Mouse (Mus musculus) adipocyte (in vitro differentiated cells): ENCODE results near the gene Mepe.
A peak's percentile ranks its signal among the peaks of the same experiment; 100 is the strongest.

Experiments used
- DNase-seq: peaks from one replicate; pipeline ENCODE4 v3.0.0-alpha.2; 2016; ENCODE audit warnings: low spot score

Gene Mepe

DNA sequence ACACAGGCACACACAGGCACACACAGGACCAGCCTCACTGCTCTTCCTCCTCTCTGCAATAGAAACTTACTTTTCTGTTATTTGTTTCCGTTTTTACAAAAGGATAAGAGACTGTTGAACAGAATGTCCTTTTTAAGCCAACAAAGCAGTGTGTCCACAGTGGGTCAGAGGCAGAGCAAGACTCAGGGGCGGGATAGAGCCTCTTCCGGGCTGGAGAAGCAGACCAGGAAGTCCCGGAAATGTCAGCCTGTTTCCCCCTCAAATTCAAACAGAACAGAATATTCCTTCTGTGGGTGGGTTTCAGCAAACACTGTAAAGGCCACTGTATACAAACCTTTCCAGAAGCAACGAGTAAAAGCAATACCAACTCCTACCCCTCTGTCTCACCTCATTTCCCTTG is 26.7 kb downstream of the Mepe start:
- peak; percentile 49 for DNase-seq

DNA sequence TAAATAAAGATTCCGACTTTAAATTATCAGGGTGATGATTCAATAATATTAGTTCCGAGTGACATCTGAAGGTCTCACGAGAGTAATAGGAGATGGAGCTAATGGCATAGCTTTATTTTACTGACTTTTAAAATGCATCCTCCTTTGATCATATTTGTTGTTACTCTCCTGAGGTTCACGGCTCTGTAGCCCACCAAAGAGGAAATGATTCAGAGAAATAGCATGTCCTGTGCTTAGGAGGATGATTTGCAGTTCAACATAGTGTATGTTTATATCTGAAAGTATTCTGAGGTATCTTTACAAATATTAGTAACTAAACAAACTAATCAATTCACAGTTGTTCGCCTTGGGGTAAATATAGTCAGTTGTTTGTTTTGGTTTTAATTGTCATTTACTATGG is 32.4 kb downstream of the Mepe start:
- DNase-seq = no peak

DNA sequence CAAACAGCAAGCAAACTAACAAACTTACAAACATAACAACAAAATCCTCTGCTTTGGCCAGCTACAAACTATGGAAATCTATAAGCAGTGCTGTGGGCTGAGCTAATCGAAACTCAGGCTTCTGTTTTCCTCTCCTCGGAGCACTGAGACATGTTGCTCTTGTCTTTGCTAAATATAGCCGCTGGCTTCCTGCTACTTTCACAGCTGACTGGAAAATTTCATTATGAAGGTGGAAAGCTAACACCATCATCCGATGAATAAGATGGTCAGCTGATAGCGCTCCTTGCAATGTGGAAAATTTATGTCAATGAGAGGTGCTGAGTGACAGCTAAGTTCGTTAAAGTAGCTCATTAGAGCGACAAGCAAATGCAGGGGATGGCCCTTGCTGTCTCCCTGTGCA is 33.5 kb downstream of the Mepe start:
- DNase-seq = no peak

DNA sequence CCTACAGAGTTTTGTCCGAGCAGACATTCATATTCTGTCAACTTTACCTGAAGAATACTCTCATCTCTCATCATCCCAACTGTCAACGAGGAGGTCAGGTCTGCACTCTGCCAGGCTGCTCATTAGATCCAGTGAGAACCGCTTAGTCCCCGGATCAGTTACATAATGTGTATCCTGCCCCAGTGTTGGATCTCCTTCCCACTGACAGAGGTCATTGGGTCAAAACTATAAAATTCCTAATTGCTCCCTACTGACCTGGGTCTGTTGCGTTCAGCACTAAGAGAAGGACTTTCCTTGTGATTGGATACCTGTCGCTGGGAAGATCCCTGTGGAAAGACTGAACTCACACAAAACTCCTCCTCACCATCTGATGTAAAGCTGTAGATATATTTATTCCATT is 34.1 kb downstream of the Mepe start:
- DNase-seq = no peak

DNA sequence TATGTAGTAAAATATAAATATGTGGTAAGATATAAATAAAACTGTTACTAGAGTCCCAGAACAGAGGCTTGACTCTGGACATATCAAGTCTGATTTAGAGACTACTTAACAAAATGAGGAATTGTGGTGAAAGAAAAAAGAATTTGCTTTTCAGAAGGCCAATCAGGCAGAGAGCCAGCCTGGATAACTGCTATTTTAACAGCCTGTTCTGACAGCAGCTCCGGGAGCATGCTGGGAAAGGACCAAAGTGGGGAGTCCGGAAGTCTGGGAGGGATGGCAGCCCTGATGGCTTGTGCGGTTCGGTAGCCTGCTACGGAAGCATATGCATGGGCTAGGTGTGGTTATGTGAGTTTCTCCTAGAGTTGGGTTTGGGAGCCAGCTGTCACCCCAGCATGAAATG is 45.5 kb downstream of the Mepe start:
- DNase-seq = no peak

DNA sequence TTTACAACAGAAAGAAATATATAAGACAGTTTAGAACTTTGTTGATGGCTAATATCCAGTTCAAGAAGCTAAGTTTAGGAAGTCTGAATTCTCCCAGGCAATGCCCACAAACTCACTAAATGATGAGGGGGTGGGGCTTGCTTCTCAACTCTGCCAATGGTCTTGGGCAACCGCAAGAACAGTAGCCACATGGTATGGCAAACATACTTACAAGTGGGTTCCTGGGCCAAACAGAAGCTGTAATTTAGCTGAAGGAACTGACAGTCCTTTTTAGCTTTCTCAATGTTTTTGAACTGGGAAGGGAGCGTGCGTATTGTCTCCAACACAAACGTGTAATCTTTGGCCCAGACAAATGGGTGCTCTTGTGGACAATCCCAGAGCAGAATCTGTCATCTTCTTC is 46.2 kb downstream of the Mepe start:
- DNase-seq = peak; percentile 55

DNA sequence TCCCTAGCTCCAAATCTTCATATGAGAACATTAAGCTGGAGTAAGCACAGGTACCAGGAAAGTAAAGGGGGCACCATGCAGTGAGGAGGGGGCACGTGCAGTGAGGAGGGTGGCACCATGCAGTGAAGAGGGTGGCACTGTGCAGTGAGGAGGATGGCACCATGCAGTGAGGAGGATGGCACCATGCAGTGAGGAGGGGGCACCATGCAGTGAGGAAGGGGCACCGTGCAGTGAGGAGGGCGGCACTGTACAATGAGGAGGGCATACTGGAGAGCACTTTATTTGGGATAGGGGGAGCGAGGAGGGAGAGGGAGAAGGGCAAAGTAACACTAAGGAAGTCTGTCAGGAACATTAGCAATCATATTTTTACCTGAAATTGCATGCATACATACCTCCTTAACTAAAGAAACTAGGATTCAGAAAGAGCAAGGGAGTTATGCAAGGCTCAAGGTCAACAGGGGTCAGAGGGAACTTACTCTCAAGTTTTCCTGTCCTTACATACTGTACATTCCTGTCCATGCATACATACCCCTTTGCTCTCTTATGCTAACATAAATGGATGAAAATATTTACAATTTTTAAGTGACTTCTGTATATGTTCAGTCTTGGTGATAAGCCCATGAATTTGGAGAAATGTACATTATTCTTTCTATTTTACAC is 48.6 kb downstream of the Mepe start:
- DNase-seq = no peak

DNA sequence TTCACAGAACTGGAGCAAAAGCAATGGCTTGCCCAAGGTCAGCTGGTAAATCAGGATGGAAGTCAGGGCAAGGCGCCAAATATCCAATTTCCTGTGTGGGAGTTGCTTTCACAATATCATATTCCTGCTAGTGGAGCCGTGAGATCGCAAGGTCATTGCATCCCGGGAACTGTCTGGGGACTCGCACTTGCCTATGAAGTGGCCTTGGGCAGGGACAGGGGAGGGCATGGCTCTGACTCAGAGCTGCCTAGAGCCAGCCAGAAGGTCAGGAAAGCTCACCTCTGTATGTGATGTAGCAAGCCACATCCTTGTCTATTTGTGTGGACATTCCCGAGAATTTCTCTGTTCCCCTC is 49.2 kb downstream of the Mepe start:
- DNase-seq = peak; percentile 90

DNA sequence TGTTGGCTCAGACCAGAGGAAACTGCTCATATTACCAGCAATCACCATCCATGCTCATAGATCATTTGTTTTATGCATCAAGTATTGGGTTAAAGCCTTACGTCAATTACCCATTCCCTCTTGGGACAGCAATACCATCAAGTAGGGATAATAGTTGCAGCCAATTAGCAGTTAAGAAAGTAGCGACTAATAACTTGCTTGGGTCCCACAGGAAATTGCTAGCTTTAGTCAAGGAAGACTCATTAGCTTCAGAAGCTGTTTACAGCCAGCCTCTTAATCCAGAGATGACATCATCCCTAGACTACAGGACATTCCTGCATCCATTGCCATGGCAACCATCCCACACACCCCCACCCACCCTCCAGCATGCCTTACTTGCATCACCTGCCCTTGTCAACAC is 50.0 kb downstream of the Mepe start:
- no peak for DNase-seq

DNA sequence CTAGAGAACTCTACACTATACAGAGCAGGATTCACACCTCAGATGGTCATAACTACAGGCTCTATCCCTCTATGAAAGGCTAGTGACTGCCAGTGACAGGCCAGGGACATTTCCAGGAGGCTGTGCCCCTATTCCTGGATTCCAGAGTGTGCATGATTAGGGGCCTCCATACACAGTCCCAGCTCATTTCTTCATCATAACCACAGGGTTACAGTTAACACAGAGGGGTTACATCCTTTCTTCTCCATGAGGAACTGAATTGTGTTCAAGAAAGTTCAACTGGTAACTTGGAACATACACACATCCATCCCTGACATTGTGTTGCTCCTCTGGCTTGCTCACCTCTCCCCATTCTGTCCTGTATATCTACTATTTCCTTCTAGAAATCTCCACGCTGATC is 51.8 kb downstream of the Mepe start:
- no peak for DNase-seq

DNA sequence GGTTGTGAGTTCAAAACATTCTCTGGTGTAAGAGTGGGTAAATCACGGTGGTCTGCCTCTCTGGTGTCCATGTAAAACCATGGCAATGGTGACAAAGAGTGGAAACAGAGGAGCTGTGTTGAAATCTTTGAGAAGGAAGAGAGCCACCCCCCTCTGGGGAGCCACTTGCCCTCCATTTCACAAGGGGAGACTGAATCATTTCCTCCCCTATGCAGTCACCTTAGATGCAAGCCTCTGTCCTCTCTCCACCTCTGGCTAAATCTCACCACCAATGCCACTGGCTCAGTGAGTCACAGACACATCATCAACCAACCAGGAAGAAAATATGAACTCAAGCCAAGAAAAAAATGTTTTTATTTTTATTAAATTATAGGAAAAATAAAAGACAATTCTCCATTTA is 55.4 kb downstream of the Mepe start:
- DNase-seq = no peak

DNA sequence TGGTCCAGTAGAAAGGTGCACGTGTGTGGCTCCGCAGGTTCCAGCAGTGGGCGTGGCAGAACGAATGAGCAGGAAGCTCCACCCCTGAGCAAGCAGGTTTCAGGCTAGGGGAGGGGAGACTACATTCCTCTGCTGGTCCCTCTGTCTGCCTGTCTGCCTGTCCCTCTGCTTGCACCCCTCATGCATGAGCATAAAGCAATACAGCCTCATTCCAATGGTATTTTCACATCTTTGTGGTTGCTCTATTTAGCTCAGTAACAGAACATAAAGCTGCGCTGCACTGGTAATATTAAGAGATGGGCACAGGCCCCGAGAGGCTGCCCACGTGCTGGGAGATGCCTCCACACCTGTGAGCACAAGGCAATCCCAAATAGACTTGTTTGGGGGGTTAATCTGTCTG is 56.5 kb downstream of the Mepe start:
- no peak for DNase-seq

DNA sequence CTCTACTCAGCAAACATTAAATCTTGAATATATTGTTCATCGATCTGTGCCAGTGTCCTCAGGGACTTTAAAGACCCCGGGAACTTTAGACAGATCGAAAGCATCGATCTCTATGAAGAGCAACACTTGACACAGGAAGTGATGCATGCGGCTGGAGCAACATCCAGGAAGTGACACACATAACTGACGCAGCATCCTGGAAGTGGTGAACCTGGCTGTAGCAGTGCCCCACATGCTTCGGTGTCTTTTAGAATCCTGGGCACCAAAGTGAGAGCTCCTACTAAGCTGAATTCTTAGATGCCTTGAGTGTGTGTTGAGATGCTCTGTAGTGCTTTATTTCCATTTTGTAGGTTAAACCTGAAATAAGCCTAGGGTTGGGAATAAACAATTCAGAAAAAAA is 59.4 kb downstream of the Mepe start:
- DNase-seq = no peak

DNA sequence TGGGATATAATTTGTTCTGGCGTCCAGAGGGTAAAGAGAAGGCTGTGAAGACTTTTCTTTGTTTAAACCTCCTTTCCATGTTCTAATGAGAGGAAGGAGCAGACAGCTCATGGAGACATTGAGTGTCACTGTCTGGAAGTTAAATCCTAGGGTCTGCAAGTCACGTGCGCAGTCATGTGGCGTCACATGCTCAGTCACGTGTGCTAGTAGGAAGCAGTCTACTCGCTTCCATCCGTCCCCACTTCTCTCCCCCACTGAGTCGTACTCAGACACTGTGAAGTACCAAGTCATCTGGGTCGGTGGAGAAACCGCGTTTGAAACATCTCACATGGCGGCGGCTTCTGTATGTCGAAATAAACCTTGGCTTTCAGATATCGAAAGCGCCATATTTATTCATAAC is 60.4 kb downstream of the Mepe start:
- no peak for DNase-seq

DNA sequence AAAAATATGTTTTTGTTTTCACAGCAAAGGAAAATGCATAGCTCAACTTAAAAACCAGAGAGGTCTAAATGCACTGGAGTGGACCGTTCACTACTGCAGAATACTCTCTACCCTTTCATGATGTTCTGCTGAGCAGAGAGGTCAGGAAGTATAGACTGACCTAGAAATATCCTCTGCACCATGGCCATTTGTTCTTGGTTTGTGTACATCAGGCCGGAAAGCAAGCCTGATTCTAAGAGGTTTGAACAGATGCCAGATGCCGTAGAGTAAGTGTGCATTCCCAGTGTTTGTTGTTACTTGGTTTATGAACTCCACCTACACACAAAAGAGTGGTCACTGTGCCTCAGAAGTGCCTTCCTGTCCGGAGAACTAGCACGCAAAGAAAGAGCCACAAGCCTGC is 61.8 kb downstream of the Mepe start:
- DNase-seq = no peak
